Mouse (Mus musculus): ENCODE data around the gene Cdhr3. TPM values are rescaled to one million over a fixed set of nuclear protein-coding genes. Genes with fewer than 3 reads are reported as not detected.

The Cdhr3 gene
- polyA plus RNA-seq, 1 experiment from 2014 or later = not detected

- 82% methylated on average over 10 of the region's 10 CpGs for WGBS
These were observed 13.9 kb upstream of the Cdhr3 start for GRCm38 (mm10) chr12:33106438-33107167.

DNA sequence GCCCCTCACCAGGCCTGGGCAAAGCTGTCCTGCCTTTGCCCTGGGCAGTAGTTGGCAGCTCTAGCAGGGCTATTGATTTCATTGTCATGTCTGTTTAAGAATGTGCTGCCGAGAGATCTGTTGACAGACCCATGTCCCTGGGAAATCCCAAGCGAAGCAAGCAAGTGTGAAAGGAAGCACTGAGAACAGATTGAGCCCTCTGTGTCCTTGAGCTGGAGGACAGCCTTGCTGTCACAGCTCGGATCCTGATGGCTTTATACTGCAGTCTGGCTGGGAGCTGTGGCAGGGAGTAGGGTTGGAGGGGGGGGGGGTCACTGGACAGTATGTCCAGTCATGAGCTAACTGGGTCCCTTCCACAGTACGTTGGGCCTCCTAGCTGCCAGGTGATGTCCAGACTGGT is 13.0 kb upstream of the Cdhr3 start:
- no peaks in the 10 kb centered on the region for H3K27me3 ChIP-seq (replicated peaks; ENCODE audit: low read depth, poor library complexity, severe bottlenecking)
- no peak overlapping the region for H3K27ac ChIP-seq (replicated peaks)
- WGBS = 82% methylated on average over 4 of the region's 4 CpGs
- H3K4me1 ChIP-seq = peaks cover 14% of the 10 kb centered on the region
- no peak for DNase-seq (ENCODE audit: low spot score)
- no peaks in the 10 kb centered on the region for H3K9me3 ChIP-seq
- H3K4me3 ChIP-seq = no peak overlapping the region
- H3K36me3 ChIP-seq (replicated peaks) = no peaks in the 10 kb centered on the region

More at GRCm38 (mm10) chr12:33106438-33107167, 13.9 kb upstream of the Cdhr3 start:
- DNase-seq (ENCODE audit: low spot score) = no peak
- no peak overlapping the region for H3K27ac ChIP-seq (replicated peaks)
- no peaks in the 10 kb centered on the region for H3K36me3 ChIP-seq (replicated peaks)
- H3K4me3 ChIP-seq = no peak overlapping the region
- no peaks in the 10 kb centered on the region for H3K27me3 ChIP-seq (replicated peaks; ENCODE audit: low read depth, poor library complexity, severe bottlenecking)
- H3K9me3 ChIP-seq = no peaks in the 10 kb centered on the region
- peaks cover 22% of the 10 kb centered on the region for H3K4me1 ChIP-seq

- Histone ChIP-seq H3K36me3 (replicated peaks) (no peaks in the 10 kb centered on the region), H3K9me3 (no peaks in the 10 kb centered on the region), H3K27ac (replicated peaks) (peak overlapping the region; percentile 63), H3K4me3 (no peak overlapping the region), H3K27me3 (replicated peaks; ENCODE audit: low read depth, poor library complexity, severe bottlenecking) (no peaks in the 10 kb centered on the region), H3K4me1 (peaks cover 6% of the 10 kb centered on the region)
- no peak for DNase-seq (ENCODE audit: low spot score)
- WGBS = 69% methylated on average over 15 of the region's 15 CpGs
These were observed 9.9 kb upstream of the Cdhr3 start for GRCm38 (mm10) chr12:33102342-33103115.

GRCm38 (mm10) chr12:33101627-33102026 is 9.0 kb upstream of the Cdhr3 start:
- 86% methylated on average over 8 of the region's 8 CpGs for WGBS
- H3K27ac ChIP-seq (replicated peaks) = no peak overlapping the region
- H3K4me1 ChIP-seq = peaks cover 6% of the 10 kb centered on the region

DNA sequence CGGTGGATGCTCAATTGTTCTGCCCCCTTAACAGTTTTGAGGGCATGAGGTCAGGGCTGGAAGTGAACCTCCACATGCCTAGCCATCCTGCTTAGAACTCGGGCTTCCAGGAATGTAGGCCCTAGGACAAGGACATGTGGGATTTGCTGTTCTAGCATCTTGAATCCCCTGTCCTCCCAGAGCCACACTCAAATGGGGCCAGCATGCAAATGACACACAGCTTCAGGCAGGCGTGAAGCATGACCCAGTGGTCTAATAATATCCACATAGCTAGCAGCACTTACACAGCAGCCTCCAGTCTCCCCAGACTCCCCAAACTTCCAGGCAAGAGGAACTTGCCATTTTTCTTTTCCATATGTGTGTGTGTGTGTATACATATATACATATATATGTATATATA is 3.3 kb upstream of the Cdhr3 start:
- no peak for DNase-seq (ENCODE audit: low spot score)
- H3K27me3 ChIP-seq (replicated peaks; ENCODE audit: low read depth, poor library complexity, severe bottlenecking) = no peaks in the 10 kb centered on the region
- H3K27ac ChIP-seq (replicated peaks) = no peak overlapping the region
- no peak overlapping the region for H3K4me3 ChIP-seq
- H3K9me3 ChIP-seq = no peaks in the 10 kb centered on the region
- H3K4me1 ChIP-seq = no peaks in the 10 kb centered on the region
- no peaks in the 10 kb centered on the region for H3K36me3 ChIP-seq (replicated peaks)
- 63% methylated on average over 3 of the region's 3 CpGs for WGBS

More at GRCm38 (mm10) chr12:33101627-33102026, 9.0 kb upstream of the Cdhr3 start:
- no peak for DNase-seq (ENCODE audit: low spot score)
- no peaks in the 10 kb centered on the region for H3K27me3 ChIP-seq (replicated peaks; ENCODE audit: low read depth, poor library complexity, severe bottlenecking)
- no peak overlapping the region for H3K4me3 ChIP-seq
- H3K36me3 ChIP-seq (replicated peaks) = no peaks in the 10 kb centered on the region
- no peaks in the 10 kb centered on the region for H3K9me3 ChIP-seq

- Histone ChIP-seq H3K27ac (replicated peaks) (no peak overlapping the region), H3K27me3 (replicated peaks; ENCODE audit: low read depth, poor library complexity, severe bottlenecking) (no peaks in the 10 kb centered on the region), H3K9me3 (no peaks in the 10 kb centered on the region), H3K36me3 (replicated peaks) (no peaks in the 10 kb centered on the region), H3K4me3 (no peak overlapping the region), H3K4me1 (no peaks in the 10 kb centered on the region)
- 75% methylated on average over 2 of the region's 2 CpGs for WGBS
- no peak for DNase-seq (ENCODE audit: low spot score)
These were observed 479 bp downstream of the Cdhr3 start for GRCm38 (mm10) chr12:33092196-33092595.

- H3K4me3 ChIP-seq = no peak overlapping the region
- no peaks in the 10 kb centered on the region for H3K9me3 ChIP-seq
- no peak overlapping the region for H3K27ac ChIP-seq (replicated peaks)
- 31% methylated on average over 5 of the region's 5 CpGs for WGBS
- no peaks in the 10 kb centered on the region for H3K36me3 ChIP-seq (replicated peaks)
- peaks cover 7% of the 10 kb centered on the region; the same call in 1 of the 2 replicates for H3K4me1 ChIP-seq
- no peak for DNase-seq (ENCODE audit: low spot score)
- no peaks in the 10 kb centered on the region; the same call in 1 of the 2 replicates for H3K27me3 ChIP-seq (replicated peaks; ENCODE audit: low read depth, poor library complexity, severe bottlenecking)
These were observed 6.5 kb downstream of the Cdhr3 start for GRCm38 (mm10) chr12:33086151-33086550.

DNA sequence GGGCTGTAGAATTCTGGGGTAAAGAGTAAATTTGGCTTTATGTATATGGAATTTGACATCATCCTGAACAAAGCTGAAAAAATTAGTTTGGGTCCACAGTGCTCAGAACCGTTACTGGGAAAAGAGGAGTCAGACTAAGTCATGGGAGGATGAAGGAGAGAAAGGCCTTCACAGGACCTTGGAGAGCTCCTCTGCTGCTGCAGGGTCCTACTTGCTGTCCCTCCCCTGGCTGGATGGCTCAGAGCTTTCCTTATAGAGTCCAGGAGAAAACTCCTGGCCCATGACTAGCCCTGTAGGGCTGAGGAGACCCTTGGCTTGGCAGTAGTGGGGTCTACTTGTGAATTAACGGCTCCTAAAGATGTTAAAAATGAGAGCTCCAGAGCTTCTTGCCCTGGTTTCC is 8.0 kb downstream of the Cdhr3 start:
- WGBS = 38% methylated on average over 2 of the region's 2 CpGs
- peak; percentile 62 for DNase-seq (ENCODE audit: low spot score)
- Histone ChIP-seq H3K27ac (replicated peaks) (no peak overlapping the region), H3K4me3 (no peak overlapping the region), H3K4me1 (peaks cover 11% of the 10 kb centered on the region; the same call in 1 of the 2 replicates), H3K27me3 (replicated peaks; ENCODE audit: low read depth, poor library complexity, severe bottlenecking) (no peaks in the 10 kb centered on the region; the same call in 1 of the 2 replicates), H3K9me3 (no peaks in the 10 kb centered on the region), H3K36me3 (replicated peaks) (no peaks in the 10 kb centered on the region)

DNA sequence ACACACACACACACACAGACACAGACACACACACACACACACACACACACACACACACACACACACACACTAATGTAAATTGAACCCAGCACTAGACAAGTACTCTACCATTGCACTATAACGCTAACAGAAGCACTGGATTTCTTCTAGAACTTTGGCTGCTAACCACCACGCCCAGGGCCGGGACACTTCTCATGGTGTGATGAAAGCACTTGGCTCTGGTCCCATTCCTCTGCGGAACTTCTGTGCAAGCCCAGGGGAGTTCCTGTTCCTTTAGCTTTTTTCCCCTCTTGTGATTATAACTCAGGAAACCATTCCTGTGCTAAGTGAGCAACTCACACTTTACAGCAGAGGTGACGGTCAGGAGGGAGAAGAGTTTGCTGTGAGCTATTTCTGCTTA is 9.3 kb downstream of the Cdhr3 start:
- DNase-seq (ENCODE audit: low spot score) = no peak
- Histone ChIP-seq H3K36me3 (replicated peaks) (no peaks in the 10 kb centered on the region), H3K4me3 (no peak overlapping the region), H3K9me3 (no peaks in the 10 kb centered on the region), H3K27ac (replicated peaks) (no peak overlapping the region), H3K4me1 (peaks cover 14% of the 10 kb centered on the region; the same call in 1 of the 2 replicates), H3K27me3 (replicated peaks; ENCODE audit: low read depth, poor library complexity, severe bottlenecking) (no peaks in the 10 kb centered on the region; the same call in 1 of the 2 replicates)
- 82% methylated on average over 5 of the region's 5 CpGs for WGBS

DNA sequence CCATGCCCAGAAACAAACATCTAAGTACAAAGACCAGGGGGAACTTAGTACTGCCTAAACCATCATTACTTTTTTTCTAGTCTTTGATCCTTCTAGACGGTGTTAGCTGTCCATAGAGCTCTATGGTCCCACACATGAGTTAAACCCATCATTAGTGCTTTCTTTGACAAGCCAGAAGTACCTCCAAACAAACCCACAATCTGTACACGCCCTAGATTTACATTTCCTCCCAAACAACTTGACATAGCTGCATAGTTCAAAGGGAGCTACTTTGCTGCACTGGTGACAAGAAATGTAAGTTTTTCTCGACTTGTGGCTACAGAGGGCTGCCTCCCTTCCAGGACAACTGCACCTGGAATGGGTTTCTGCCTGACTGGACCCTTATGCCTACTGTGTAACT is 16.4 kb downstream of the Cdhr3 start:
- DNase-seq (ENCODE audit: low spot score) = no peak
- no peak overlapping the region for H3K27ac ChIP-seq (replicated peaks)
- H3K36me3 ChIP-seq (replicated peaks) = no peaks in the 10 kb centered on the region
- H3K27me3 ChIP-seq (replicated peaks; ENCODE audit: low read depth, poor library complexity, severe bottlenecking) = no peaks in the 10 kb centered on the region; the same call in 1 of the 2 replicates
- no peaks in the 10 kb centered on the region for H3K9me3 ChIP-seq
- no peak overlapping the region for H3K4me3 ChIP-seq
- WGBS = 76% methylated on average over 3 of the region's 3 CpGs
- H3K4me1 ChIP-seq = peaks cover 21% of the 10 kb centered on the region

- Histone ChIP-seq H3K4me1 (peaks cover 14% of the 10 kb centered on the region), H3K9me3 (no peaks in the 10 kb centered on the region), H3K27ac (replicated peaks) (no peak overlapping the region), H3K4me3 (no peak overlapping the region), H3K27me3 (replicated peaks; ENCODE audit: low read depth, poor library complexity, severe bottlenecking) (no peaks in the 10 kb centered on the region; the same call in 1 of the 2 replicates), H3K36me3 (replicated peaks) (no peaks in the 10 kb centered on the region)
- 49% methylated on average over 8 of the region's 8 CpGs for WGBS
- no peak for DNase-seq (ENCODE audit: low spot score)
These were observed 20.6 kb downstream of the Cdhr3 start for GRCm38 (mm10) chr12:33071901-33072672.

DNA sequence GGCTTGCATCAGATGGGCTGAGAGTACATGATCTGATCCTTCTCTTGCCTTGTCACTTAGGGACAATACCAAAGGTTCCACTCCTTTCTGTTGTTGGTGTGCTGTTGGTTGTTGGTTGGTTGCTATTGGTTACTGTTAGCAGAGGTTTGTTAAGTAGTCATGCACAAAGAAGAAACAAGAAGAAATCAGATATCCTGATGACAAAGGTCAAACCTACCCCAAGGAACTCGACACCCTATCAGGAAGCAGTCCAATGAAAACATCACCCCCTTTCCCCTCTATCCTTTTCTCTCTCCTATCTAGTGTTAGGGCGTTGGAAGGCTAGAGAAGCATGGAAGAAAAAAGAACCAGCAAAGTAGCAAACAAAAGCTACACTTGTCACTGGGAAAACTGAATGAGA is 23.7 kb downstream of the Cdhr3 start:
- Histone ChIP-seq H3K9me3 (no peaks in the 10 kb centered on the region), H3K27me3 (replicated peaks; ENCODE audit: low read depth, poor library complexity, severe bottlenecking) (0 out of 2 replicates have a peak, but pooled peaks cover 5% of the 10 kb centered on the region), H3K27ac (replicated peaks) (no peak overlapping the region), H3K36me3 (replicated peaks) (no peaks in the 10 kb centered on the region), H3K4me1 (peaks cover 14% of the 10 kb centered on the region), H3K4me3 (no peak overlapping the region)
- no peak for DNase-seq (ENCODE audit: low spot score)
- 67% methylated on average over 2 of the region's 2 CpGs for WGBS
